Mouse (Mus musculus): ENCODE data around the gene Tatdn3.
"Not testable (repeated sequence)": the region's sequence is repeated elsewhere in the genome, so short reads cannot be mapped to it uniquely, and the experiment has no call there.

The Tatdn3 gene

DNA sequence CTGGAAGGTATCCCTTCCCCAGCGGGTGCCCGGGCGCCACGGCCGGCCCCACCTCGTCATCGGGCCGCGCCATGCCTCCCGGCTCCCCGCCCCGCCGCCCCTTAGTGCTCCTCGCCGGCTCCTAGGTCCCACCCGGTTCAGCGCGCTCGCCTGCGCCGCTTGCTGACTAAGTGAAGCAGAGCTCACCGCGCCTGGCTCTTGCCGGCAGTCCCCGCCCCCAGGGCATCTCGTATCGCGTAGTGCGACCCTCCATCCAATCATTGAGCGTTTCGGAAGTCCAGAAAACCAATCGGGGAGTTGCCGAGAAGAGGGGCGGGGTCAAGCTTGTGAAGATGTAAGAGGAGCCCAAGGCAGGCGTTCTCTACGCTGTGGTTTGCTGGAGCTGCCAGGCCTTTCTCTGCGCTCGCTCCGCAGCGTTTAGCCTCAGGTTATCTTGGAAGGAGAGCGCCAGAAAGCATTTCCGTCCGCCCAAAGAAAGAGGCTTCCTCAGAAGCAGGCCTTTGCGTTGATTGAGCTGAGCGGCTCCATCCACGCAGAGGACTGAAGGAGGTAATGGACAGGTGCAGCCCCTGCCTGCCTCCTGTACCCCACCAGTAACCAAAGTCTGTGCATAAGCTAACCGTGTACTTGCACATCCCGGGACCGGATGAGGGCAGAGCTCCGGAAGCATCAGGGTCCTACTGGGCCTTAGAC, 36.6 kb downstream of the Tatdn3 start, which contains the start of gene Flvcr1:
Flvcr1 (minus strand) TSS at position 138 of the 693 bp plus-strand sequence.
- DNase-seq, result peak; percentile 98

DNA sequence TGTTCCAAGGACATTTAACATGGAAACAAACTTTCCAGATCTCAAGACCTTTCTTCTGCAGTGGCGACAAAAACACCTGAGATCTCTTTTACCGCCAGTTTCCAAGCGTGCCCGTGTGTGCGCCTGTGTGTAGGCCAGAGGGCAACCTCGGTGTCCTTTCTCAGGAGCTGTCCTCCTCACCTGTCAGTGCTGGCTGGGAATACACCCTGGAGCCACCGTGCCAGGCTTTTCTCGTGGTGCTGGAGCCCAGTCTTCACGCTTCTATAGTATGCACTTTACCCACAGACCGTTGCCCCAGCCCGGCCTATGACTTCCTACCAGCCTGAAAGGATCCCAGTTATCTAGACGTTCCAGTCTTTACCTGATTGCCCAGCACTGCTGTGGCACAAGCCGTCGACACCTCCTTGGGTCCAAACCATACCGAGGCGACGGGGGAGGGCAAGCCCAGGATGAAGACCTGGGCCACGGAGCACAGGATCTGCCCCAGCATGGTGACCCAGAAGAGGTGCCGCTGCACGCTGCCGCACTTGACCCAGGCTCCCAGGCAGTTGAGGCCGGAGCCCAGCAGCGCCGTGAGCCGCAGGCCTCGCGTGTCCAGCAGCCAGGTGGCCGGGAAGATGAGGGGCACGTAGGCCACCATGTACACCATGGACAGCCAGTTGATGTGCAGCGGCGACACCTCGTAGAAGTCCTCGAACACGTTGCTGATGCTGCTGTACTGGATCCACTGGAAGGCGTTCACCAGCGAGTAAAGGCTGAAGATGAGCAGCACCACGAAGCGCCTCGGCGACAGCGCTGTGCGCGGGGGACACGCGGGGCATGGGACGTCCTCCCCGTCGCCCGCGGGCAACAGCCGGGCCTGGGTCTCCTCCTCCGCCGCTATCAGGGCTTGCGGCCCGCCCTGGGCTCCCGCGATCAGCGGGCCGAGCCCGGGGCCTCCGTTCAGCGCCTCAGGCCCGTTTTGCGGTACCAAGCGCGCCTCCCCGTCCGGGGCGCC, 37.4 kb downstream of the Tatdn3 start:
- DNase-seq, result peak; percentile 7

DNA sequence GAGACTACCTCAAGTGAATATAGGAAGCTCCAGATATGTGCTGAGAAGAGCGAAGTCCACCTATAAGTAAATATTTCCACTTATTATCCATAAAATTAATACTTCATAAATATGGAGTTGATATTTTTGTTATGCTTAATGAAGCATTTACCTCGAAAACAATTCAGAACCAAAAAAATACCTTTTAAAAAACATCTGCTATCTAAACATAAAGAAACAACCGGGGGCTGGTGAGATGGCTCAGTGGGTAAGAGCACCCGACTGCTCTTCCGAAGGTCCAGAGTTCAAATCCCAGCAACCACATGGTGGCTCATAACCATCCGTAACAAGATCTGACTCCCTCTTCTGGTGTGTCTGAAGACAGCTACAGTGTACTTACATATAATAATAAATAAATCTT, 38.9 kb downstream of the Tatdn3 start:
- not testable (repeated sequence) for DNase-seq

GRCm38 (mm10) chr1:191023140-191023539, 39.6 kb downstream of the Tatdn3 start:
- no peak for DNase-seq

DNA sequence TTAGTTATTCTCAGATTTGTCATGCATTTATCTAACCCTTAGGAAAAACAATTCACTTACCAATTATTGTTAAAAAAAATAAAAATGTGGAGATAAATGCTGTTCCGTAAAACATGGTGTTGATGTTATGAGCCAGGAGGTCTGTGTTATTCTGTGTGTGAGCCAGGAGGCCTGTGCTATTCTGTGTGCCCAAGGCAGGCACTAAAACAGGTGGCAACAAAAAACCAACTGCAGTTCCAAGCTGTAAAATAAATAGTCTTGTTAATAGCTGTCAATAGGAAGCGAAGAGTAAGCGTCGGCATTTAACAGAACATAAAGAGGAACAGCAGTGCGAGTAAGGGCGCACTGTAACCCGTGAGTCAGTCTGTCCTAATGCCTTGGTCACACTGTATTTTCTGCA, 41.7 kb downstream of the Tatdn3 start:
- DNase-seq, result no peak

- no peak for DNase-seq
These were observed 42.4 kb downstream of the Tatdn3 start for GRCm38 (mm10) chr1:191020217-191020924.

DNA sequence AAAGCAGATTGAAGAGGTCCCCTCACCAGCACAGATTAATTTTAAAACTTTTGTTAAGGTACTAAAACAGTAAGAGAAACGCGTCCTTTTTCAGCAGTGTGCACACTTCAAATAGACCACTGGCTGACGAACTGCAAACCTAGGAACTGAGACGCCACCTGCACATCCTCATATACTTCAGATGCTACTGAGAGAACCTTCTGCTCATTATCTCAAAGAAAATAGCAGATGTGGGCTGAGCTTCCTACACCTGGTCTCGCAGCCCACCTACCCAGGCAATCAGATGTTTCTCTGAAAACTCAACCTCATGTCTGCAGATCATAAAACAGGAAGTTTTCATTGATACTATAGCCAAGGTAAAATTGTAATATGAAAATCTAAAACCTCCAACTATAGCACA, 42.9 kb downstream of the Tatdn3 start:
- DNase-seq, result no peak

DNA sequence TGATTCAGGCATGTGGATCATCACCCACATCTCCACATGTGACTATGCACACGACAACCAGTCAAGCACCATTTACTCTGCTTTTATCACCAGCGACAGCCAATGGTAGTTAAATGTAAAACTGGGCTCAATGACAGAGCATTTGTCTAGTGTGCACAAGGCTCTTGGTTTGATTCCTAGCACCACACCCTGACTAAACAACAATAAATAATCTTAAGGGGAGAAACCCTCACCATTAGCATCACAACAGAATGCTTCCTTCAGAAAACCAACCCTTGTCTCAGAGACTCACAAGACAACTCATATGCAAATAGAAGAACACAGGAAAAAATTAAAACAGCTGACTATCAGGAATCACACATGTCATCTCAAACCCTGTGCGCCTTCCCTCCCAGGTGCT, 48.5 kb downstream of the Tatdn3 start:
- no peak for DNase-seq

DNA sequence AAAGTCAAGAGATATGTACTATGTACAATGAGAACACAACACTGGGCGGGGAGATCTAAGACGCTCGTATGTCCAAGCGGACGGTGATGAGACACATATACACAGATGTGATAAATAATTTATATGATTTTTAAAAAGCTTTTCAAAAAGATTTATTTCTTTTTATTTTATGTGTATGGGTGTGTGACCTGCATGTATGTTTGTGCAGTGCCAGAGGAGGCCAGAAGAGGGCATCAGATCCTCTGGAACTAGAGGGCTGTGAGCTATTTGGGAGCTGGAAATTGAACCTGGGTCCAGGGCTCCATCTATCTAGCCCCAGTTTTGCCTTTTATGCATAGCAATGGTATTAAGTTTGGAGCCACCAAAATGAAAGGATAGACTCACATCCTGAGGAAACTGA, 54.0 kb downstream of the Tatdn3 start:
- DNase-seq, result no peak

- DNase-seq, result no peak
These were observed 60.5 kb downstream of the Tatdn3 start for GRCm38 (mm10) chr1:191002201-191002600.

- no peak for DNase-seq
These were observed 62.0 kb downstream of the Tatdn3 start for GRCm38 (mm10) chr1:191000686-191001085.

DNA sequence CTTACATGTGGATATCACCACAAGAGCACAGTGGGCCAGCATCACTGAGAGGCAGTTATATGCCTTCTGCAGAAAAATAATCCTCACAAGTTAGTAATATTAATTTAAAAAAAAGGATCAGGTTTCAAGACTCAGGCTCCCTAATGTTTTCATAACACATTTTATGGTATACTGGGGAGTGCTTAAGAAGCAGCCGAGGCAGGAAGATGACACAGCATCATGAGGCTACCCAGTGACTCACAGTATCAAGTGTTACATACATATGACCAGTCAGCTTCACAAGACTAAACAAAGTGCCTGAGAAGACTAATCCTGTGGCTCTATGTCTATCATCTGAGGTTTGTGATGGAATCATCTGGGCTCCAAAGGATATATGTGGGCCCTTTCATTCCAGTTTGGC, 64.7 kb downstream of the Tatdn3 start:
- no peak for DNase-seq

DNA sequence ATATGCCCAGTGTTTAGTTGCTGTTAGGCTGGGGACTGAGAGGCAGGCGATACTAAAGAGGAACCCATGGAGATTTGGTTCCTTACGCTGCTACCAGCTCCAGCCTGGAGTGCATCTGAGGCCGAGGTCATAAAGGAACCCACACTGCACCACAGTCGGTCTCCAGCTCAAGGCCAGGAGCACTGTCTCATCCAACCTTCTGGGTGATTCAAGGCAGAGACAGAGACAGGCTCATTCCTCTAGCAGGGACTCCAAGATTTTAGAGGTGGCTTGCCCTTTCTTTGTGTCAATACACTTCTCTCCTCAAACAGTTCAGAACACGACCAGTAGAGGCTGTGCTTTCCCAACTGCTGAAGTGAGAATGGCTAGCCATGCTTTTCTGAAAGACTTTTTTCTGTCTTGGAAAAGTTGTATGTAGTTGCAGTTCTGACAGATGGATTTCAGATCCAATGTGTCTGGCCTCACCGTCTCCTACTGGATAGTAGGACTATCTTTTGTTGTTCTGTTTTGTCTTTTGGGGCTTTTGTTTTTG, 66.3 kb downstream of the Tatdn3 start:
- no peak for DNase-seq
